Mouse (Mus musculus) MEL (cell line): ENCODE data around the gene Gigyf1.

ENCODE experiments used
- CTCF ChIP-seq, 3 experiments: IDR thresholded peaks in 2 of 3; conservative IDR thresholded peaks in 1 of 3; 2 replicates each; pipeline ENCODE4 v1.5.1; 2011 to 2012; ENCODE audit warnings: low read length in 3 of 3, low read depth in 2 of 3, mild to moderate bottlenecking in 2 of 3, improper control_type of control experiment in 1 of 3, inconsistent platforms in 1 of 3, mixed read lengths in 1 of 3, moderate library complexity in 1 of 3; ENCODE audit not compliant: control insufficient read depth in 1 of 3, insufficient read depth in 1 of 3, poor library complexity in 1 of 3, severe bottlenecking in 1 of 3
- ZC3H11A ChIP-seq: IDR thresholded peaks from 2 replicates; pipeline ENCODE4 v1.6.1; 2012; ENCODE audit warnings: low read depth, mild to moderate bottlenecking, inconsistent platforms, low read length, improper control_type of control experiment

- no peak for TF ChIP-seq ZC3H11A
- no peak for TF ChIP-seq CTCF (IDR thresholded peaks at IDR 0.05 in 2 of 3, conservative IDR thresholded peaks at IDR 0.05 in 1 of 3; ENCODE audit: control insufficient read depth in 1 of 3, insufficient read depth in 1 of 3, low read depth in 2 of 3, low read length in 3 of 3, poor library complexity in 1 of 3, severe bottlenecking in 1 of 3)
Observed at GRCm38 (mm10) chr5:137524251-137524515, 5.8 kb downstream of the Gigyf1 start.
